Mouse (Mus musculus) CH12.LX (cell line): Measurements from ENCODE around the gene Fryl. TPM values are rescaled to one million over a fixed set of nuclear protein-coding genes. Genes with fewer than 3 reads are reported as not detected.
"Not testable (repeated sequence)": the region's sequence is repeated elsewhere in the genome, so short reads cannot be mapped to it uniquely, and the experiment has no call there.

ENCODE experiments used
- DNase-seq: peaks from one replicate; pipeline ENCODE4 v3.0.0-alpha.2; 2013; ENCODE audit errors: extremely low read depth
- H3K27ac ChIP-seq: 2 replicates; pipeline ENCODE4 v1.5.1; 2012; ENCODE audit warnings: low read depth, mild to moderate bottlenecking, control low read depth, moderate library complexity; ENCODE audit not compliant: insufficient read depth
- H3K27me3 ChIP-seq: replicated peaks from 2 replicates; pipeline ENCODE3; 2012; ENCODE audit warnings: inconsistent platforms
- H3K36me3 ChIP-seq, 2 experiments: replicated peaks in 1 of 2; 2 replicates each; pipeline versions ENCODE3 to v1.6.1; 2012; ENCODE audit warnings: inconsistent platforms in 1 of 2, low read length in 1 of 2, mild to moderate bottlenecking in 1 of 2, mixed read lengths in 1 of 2, moderate library complexity in 1 of 2; ENCODE audit not compliant: control insufficient read depth in 1 of 2, insufficient read depth in 1 of 2
- H3K4me1 ChIP-seq, 2 experiments: 2 replicates each; pipeline ENCODE4 v1.6.1; 2012; ENCODE audit warnings: inconsistent platforms in 1 of 2, moderate library complexity in 1 of 2; ENCODE audit not compliant: insufficient read depth in 2 of 2, control insufficient read depth in 1 of 2
- H3K4me2 ChIP-seq: 2 replicates; pipeline ENCODE4 v1.6.1; 2012; ENCODE audit warnings: low read depth, mild to moderate bottlenecking, control low read depth; ENCODE audit not compliant: poor library complexity, insufficient read depth, severe bottlenecking
- H3K4me3 ChIP-seq, 3 experiments: fragments of 150-350 bp in 1 of 3; sonication (generic) in 1 of 3; replicated peaks in 1 of 3; 2 replicates each; pipeline versions ENCODE3 to v1.5.1; 2011 to 2012; ENCODE audit warnings: low read depth in 2 of 3, low read length in 2 of 3, mild to moderate bottlenecking in 2 of 3, moderate library complexity in 2 of 3, control low read depth in 1 of 3, improper control_type of control experiment in 1 of 3, inconsistent platforms in 1 of 3, mixed read lengths in 1 of 3; ENCODE audit not compliant: poor library complexity in 1 of 3
- H3K79me2 ChIP-seq: replicated peaks from 2 replicates; pipeline ENCODE4 v1.6.1; 2012; ENCODE audit warnings: mild to moderate bottlenecking, moderate library complexity; ENCODE audit not compliant: control insufficient read depth, poor library complexity, insufficient read depth, severe bottlenecking; ENCODE audit errors: extremely low read depth
- H3K9ac ChIP-seq: 2 replicates; pipeline ENCODE4 v1.6.1; 2012; ENCODE audit warnings: low read depth, mild to moderate bottlenecking, control low read depth, moderate library complexity; ENCODE audit not compliant: insufficient read depth
- H3K9me3 ChIP-seq: replicated peaks from 2 replicates; pipeline ENCODE3; 2012; ENCODE audit warnings: low read length, inconsistent platforms, mixed read lengths
- BHLHE40 ChIP-seq: IDR thresholded peaks from 2 replicates; pipeline ENCODE4 v1.6.1; 2011; ENCODE audit warnings: mild to moderate bottlenecking, low read depth, low read length, improper control_type of control experiment
- ETS1 ChIP-seq: conservative IDR thresholded peaks from 2 replicates; pipeline ENCODE4 v1.6.1; 2012; ENCODE audit warnings: low read depth, mild to moderate bottlenecking, inconsistent platforms, low read length, improper control_type of control experiment, moderate library complexity
- JUND ChIP-seq: conservative IDR thresholded peaks from 2 replicates; pipeline ENCODE4 v1.6.1; 2011; ENCODE audit warnings: low read depth, low read length, improper control_type of control experiment
- MAX ChIP-seq: IDR thresholded peaks from 2 replicates; pipeline ENCODE4 v1.6.1; 2011; ENCODE audit warnings: low read length, improper control_type of control experiment
- POLR2A ChIP-seq: IDR thresholded peaks from 2 replicates; pipeline ENCODE4 v1.6.1; 2011; ENCODE audit warnings: low read depth, mild to moderate bottlenecking, improper control_type of control experiment, low read length
- UBTF ChIP-seq: IDR thresholded peaks from 2 replicates; pipeline ENCODE4 v1.6.1; 2012; ENCODE audit warnings: low read depth, mild to moderate bottlenecking, inconsistent platforms, low read length, improper control_type of control experiment, moderate library complexity
- ZNF384 ChIP-seq: IDR thresholded peaks from 2 replicates; pipeline ENCODE4 v1.6.1; 2012; ENCODE audit warnings: low read depth, low read length, improper control_type of control experiment, inconsistent platforms
- dilution Hi-C: fragments of 300-500 bp; cut with MboI; formaldehyde crosslinking; loops from 2 replicates; pipeline ENCODE4 v1.14.3; 2020; ENCODE audit warnings: low sequenced_read_pairs; ENCODE audit not compliant: extremely low pct_unique_long_range_greater_than_20kb, extremely low pct_ligation_motif_present
- in situ Hi-C: fragments of 300-500 bp; cut with MboI; formaldehyde crosslinking; loops from 3 replicates; pipeline ENCODE4 v1.14.3; 2019; ENCODE audit warnings: low sequenced_read_pairs, low pct_ligation_motif_present, low pct_unique_long_range_greater_than_20kb, mixed read lengths
- polyA plus RNA-seq: library from polyadenylated mRNA; unstranded; fragments of >175 nt; gene quantifications from 2 replicates; pipeline ENCODE4 v1.2.1, GENCODE M21; 2012; ENCODE audit warnings: low read depth; ENCODE audit not compliant: insufficient read length
- total RNA-seq, 2 experiments: library from RNA; depleted of rRNA; stranded (reverse); fragments of 300-350 nt in 1 of 2; fragments of >200 nt in 1 of 2; gene quantifications; 2 replicates each; pipeline ENCODE4 v1.2.3; 2012 to 2014

Gene Fryl
- total and polyA plus RNA-seq, 3 experiments: 23.2 to 38.4 (median 31.3) TPM

GRCm38 (mm10) chr5:73023801-73024200 is 232.6 kb downstream of the Fryl start:
- H3K9me3 ChIP-seq: no peaks in the 10 kb centered on the region
- no peak for TF ChIP-seq POLR2A
- TF ChIP-seq UBTF: no peak
- no peak for TF ChIP-seq MAX
- no peak for TF ChIP-seq ETS1
- no peak for TF ChIP-seq JUND
- TF ChIP-seq ZNF384: no peak
- no peak for TF ChIP-seq BHLHE40
- in situ Hi-C loops: no loop called here
- DNase-seq: no peak
- H3K36me3 ChIP-seq: peaks cover 28 to 63% of the 10 kb centered on the region in 2 experiments
- H3K9ac ChIP-seq: no peak overlapping the region
- no peak overlapping the region for H3K4me3 ChIP-seq
- no peaks in the 10 kb centered on the region for H3K27me3 ChIP-seq
- H3K79me2 ChIP-seq: no peaks in the 10 kb centered on the region
- H3K27ac ChIP-seq: no peak overlapping the region
- H3K4me1 ChIP-seq: no peaks in the 10 kb centered on the region
- H3K4me2 ChIP-seq: no peak overlapping the region
- dilution Hi-C loops: no loop called here

DNA sequence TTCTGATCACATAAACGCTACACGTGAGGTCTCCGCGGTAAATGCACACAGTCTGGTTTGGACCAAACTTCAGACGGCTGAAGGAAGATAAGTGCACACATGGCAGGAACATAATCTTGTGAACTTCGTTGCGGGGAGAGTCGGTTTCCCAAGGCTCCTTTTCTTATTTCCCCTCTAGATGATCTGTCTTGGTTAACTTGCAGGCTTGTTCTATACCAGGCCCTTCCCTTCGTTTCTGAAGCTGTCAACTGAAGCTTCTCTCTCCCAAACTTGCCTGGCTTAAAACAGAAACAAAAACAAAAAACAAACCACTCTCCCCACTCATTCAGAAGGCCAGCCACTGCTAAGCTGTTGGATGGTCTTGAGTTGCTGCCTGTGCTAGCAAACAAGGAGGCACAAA is 241.7 kb downstream of the Fryl start:
- Histone ChIP-seq H3K9me3 (no peaks in the 10 kb centered on the region), H3K4me1 (no peaks in the 10 kb centered on the region), H3K79me2 (no peaks in the 10 kb centered on the region), H3K9ac (no peak overlapping the region), H3K27ac (no peak overlapping the region), H3K4me2 (no peak overlapping the region), H3K4me3 (no peak overlapping the region), H3K27me3 (no peaks in the 10 kb centered on the region), H3K36me3 (no peaks in the 10 kb centered on the region)
- in situ Hi-C loops: no loop called here
- no peak for DNase-seq
- dilution Hi-C loops: no loop called here
- no peak for TF ChIP-seq POLR2A

DNA sequence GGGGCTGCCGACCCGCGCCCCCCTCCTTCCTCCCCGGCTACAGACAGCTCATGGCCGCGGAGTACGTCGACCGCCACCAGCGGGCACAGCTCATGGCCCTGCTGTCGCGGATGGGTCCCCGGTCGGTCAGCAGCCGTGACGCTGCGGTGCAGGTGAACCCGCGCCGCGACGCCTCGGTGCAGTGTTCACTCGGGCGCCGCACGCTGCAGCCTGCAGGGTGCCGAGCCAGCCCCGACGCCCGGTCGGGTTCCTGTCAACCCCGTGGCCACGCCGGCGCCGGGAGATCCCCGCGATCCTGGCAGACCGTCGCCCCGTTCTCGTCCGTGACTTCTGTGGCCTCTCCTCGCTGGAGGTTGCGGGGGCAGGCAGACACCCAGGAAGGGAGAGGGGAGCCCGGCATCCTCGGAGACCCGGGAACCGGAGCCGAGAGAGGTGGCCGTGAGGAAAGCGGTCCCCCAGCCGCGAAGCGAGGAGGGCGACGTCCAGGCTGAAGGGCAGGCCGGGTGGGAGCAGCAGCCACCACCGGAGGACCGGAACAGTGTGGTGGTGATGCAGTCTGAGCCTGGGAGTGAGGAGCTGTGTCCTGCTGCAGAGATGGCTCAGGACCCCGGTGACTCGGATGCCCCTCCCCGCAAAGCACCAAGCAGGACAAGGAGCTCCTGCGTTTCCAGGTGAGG is 242.7 kb downstream of the Fryl start:
- H3K9ac ChIP-seq, dilution Hi-C loops, in situ Hi-C loops, H3K27me3 ChIP-seq, H3K4me2 ChIP-seq, DNase-seq, H3K4me1 ChIP-seq, H3K27ac ChIP-seq, H3K79me2 ChIP-seq, H3K9me3 ChIP-seq, H3K36me3 ChIP-seq, H3K4me3 ChIP-seq: not testable (repeated sequence)

- in situ Hi-C loops, dilution Hi-C loops: not testable (repeated sequence)
Measured at GRCm38 (mm10) chr5:73012884-73013610, 243.4 kb downstream of the Fryl start.

GRCm38 (mm10) chr5:73011806-73012205 is 244.6 kb downstream of the Fryl start:
- DNase-seq, H3K4me2 ChIP-seq, H3K27ac ChIP-seq, H3K9me3 ChIP-seq, H3K9ac ChIP-seq, H3K27me3 ChIP-seq, dilution Hi-C loops, in situ Hi-C loops, H3K79me2 ChIP-seq, H3K4me1 ChIP-seq, H3K36me3 ChIP-seq, H3K4me3 ChIP-seq: not testable (repeated sequence)

More at GRCm38 (mm10) chr5:73012884-73013610, 243.4 kb downstream of the Fryl start:
- not testable (repeated sequence) for H3K9ac ChIP-seq, H3K27ac ChIP-seq, H3K4me2 ChIP-seq, DNase-seq, H3K9me3 ChIP-seq, H3K79me2 ChIP-seq, H3K36me3 ChIP-seq, H3K27me3 ChIP-seq, H3K4me3 ChIP-seq, H3K4me1 ChIP-seq
